Mouse (Mus musculus) 3T3-L1 (cell line): ENCODE data around the gene Cdh13.
A peak's percentile ranks its signal among the peaks of the same experiment; 100 is the strongest.

ENCODE experiments used
- DNase-seq: peaks from one replicate; pipeline ENCODE4 v3.0.0-alpha.2; 2015; ENCODE audit warnings: low read depth, low spot score

Gene Cdh13

DNA sequence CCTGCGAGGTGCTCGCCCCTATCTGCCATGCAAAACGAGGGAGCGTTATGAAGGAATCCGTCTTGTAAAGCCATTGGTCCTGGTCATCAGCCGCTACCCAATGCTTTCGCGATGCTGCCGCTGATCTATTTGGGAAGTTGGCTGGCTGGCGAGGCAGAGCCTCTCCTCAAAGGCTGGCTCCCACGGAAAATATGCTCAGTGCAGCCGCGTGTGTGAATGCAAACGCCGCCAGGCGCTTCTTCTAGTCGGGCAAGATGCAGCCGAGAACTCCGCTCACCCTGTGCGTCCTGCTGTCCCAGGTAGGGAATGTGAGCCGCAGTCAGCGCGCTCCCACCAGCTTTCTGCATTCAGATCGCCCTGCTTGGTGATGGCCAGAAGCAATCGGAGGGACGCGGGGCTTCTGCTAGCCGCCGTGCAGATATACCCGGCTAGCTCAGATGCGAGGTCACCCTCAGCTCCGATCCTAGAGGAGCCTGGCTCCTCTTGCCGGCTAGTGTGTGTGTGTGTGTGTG is at the start of gene Cdh13:
Gene Cdh13, plus strand, starts transcription at position 134 of the 512 bp plus-strand sequence.
- DNase-seq = peak; percentile 79

- no peak for DNase-seq
Observed at GRCm38 (mm10) chr8:118235626-118236025, 47.9 kb upstream of the Cdh13 start.

DNA sequence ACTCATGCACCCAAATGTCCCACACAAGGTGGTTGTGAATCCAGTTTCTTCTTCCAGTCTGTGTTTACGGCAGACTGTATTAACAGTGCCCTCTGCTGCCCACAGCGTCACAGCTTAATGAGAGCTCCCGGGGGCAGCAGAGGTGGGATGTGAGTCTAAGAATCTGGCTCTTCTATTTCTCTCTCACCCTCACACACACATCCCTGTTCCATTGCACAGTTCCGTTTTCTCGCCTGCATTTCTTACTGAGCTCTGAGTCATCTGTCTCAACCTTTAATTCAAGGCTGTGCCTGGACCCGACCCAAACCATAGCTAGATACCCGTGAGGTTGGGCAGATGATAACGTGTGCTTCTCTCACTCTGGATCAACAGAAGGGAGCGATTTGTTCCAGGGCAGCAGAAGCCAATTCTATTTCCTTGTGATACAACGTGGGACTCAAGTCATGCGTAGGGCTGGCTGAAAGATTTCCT is 46.3 kb upstream of the Cdh13 start:
- peak; percentile 86 for DNase-seq

DNA sequence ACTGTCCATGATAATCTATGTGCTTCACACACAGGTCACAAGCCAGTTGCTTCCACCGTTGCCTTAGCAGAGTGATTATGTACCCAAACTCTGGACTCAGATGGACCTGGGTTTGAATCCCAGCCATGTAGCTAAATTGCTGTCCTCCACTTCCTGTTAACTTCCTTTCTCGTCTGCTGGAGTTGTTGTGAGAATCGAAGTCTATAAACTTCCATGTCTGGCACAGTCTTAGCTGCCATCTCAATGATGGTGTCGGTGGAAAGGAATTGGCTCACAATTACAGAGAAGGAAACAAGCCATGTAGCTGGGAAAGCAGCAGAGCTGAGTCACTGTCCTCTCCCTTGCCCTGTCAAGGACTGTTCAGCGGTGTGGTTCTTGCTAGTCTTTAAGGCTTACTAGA is 45.4 kb upstream of the Cdh13 start:
- peak; percentile 34 for DNase-seq

DNA sequence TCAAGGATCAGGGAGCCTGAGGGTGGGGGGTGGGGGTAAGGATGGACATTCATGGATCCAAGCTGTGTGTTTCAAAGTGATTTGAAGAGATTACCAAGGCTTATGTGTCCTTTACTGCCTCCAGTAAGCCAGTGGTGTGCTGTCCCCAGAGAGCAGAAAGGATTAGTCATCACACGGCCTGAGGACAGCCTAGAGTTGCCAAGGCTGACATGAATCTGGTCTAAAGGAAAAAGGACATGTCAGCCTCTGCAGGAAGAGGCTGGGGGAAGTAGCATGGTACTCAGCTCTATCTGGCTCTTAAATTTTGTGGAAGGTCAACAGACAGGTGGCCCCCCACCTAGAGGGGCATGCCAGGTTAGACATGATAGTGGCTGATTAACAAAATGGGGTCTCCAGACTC is 44.3 kb upstream of the Cdh13 start:
- DNase-seq = peak; percentile 83

- no peak for DNase-seq
Observed at GRCm38 (mm10) chr8:118249319-118249718, 34.2 kb upstream of the Cdh13 start.

DNA sequence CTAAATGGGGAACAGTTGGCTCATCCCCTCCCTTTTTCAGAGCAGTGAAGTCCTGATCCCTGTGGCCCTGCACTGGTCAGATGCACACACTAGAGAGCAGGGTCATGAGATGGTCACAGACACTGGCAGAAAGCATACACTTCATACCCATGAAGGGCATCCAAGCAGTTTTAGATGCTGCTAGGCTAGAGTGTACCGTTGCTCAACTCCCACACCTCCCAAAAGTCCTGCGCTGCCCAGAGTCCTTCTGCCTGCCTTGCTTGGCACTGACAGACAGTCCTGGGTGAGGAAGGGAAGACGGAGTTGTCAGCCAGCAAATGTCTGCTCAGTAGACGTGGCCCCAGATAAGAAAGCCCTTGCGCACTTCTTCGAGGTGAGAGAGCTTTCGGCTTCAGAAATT is 33.6 kb upstream of the Cdh13 start:
- no peak for DNase-seq

- DNase-seq = no peak
Observed at GRCm38 (mm10) chr8:118263117-118263516, 20.4 kb upstream of the Cdh13 start.

GRCm38 (mm10) chr8:118270751-118271402 is 12.7 kb upstream of the Cdh13 start:
- no peak for DNase-seq

- no peak for DNase-seq
Observed at GRCm38 (mm10) chr8:118272493-118272892, 11.0 kb upstream of the Cdh13 start.

DNA sequence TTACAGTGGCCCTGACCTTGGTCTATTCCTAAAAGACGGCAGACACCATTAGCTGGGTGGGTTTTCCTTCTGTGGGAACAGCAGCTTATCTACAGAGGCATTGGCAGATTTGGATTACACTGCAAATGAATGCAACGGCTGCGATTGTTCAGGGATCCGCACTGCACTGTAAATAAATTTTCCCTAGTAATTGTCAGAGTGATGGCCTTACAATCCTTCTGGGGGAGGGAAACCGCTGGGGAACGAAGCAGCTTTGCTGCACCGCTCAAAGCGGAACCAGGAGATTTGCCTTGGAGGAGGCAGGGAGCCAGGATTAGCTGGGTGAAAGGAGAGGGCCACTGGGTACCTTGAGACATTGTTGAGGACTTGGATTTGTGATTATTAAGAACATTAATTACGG is 9.3 kb upstream of the Cdh13 start:
- DNase-seq = no peak

GRCm38 (mm10) chr8:118274688-118275087 is 8.8 kb upstream of the Cdh13 start:
- peak; percentile 90 for DNase-seq

DNA sequence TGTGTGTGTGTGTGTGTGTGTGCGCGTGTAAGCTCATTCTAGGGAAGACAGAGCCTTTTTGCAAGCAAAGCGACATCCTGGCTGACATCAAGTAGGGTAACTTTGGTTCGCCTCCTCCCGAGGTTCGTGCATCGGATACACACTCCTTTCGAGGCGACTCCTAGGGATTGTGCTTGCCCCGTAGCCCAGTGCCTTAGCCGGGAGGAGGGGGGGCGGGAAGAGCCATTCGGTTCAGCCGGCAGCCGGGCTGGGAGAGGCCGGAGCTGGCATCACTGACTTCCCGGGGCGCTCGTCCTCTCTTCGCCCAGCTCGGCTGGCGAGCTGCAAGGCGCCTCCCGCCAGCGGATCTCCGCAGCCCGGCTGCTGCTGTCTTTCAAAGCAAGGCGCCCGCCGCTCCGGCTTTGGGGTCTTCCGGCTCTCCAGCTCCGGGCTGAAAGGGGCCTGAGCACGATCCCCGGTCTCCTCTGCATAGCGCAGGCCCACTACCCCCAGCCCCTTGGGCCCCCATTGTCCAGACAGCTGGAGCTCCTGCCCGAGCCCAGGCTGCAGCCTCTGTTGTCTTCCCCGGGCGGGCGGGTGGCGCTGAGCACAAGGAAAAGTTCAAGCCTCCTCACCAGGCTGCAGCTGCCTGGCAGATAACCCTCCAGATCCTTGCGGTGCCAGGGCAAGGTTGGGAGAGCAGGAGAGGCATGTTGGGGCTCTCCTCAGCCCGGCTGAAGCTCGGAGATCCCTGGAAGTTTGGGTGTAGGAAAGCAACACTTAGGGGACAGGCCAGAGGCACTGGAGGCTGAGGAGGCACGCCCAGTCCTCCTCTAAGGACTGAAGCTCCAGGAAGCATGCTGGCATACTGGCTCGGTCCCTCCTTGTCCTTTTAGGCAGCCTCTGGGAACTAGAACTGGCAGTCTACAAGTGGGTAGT is 838 bp downstream of the Cdh13 start:
- peak; percentile 66 for DNase-seq

DNA sequence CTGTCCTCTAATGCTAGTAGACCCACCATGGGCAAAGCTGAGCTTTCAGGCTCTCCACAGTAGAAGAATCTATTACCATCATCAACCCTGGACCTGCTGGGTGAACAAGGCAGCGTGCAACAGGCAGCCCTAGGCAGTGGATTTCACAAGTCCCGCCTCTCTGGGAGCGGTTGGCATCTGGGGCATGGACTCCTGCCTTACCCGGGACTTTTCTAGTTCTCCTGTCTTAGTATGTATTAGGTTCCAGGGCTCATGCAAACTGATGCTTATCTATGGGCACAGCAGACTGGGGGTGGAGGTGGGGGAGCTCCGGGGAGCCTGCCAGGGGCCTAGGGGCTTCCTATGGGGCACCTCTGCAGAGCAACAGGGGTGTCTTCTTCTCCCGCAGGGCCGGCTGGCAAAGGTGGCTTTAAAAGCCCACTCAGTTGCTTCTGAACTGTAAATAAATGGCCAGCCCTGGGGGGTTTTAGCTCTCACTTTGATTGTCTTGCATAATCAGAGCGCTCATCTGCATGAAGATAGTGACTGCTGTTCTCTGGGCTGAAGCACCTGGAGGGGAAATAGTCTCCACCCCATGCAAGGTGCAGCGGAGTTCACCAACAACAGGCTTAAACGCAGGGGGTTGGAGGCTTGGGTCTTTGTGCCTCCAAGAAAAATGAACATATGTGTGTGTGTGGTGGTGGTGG is 2.2 kb downstream of the Cdh13 start:
- peak; percentile 55 for DNase-seq

GRCm38 (mm10) chr8:118286282-118287180 is 3.0 kb downstream of the Cdh13 start:
- peak; percentile 96 for DNase-seq

DNA sequence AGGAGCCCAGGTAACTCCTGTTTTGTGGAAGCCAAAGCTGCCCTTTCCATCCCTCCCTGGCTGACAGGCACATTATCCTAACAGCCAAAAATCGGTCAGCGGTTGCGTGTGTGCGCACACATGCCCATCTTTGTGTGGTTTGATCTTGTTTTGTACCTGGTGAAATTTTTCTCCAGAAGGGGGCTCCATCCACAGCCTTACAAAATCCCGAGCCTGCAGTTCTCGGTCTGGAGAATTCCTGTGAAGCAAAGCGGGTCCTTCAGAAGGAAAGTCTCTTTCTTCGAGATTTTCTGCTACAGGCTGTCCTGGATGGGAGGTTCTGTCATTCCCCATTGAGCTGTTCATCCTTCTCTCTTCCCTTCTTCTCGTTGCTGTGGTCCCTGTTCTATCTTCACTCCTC is 4.0 kb downstream of the Cdh13 start:
- DNase-seq = peak; percentile 79

- peak; percentile 33 for DNase-seq
Observed at GRCm38 (mm10) chr8:118288259-118288952, 4.9 kb downstream of the Cdh13 start.

GRCm38 (mm10) chr8:118289091-118289490 is 5.6 kb downstream of the Cdh13 start:
- DNase-seq = no peak

- peak; percentile 53 for DNase-seq
Observed at GRCm38 (mm10) chr8:118289525-118289924, 6.0 kb downstream of the Cdh13 start.

GRCm38 (mm10) chr8:118290266-118290665 is 6.7 kb downstream of the Cdh13 start:
- DNase-seq = peak; percentile 67
